Mouse (Mus musculus): Measurements from ENCODE around the gene Trim7. TPM values are rescaled to one million over a fixed set of nuclear protein-coding genes. Genes with fewer than 3 reads are reported as not detected.
A peak's percentile ranks its signal among the peaks of the same experiment; 100 is the strongest.
"Not testable (repeated sequence)": the region's sequence is repeated elsewhere in the genome, so short reads cannot be mapped to it uniquely, and the experiment has no call there.

The Trim7 gene
- polyA plus RNA-seq, 1 experiment from 2014 or later = 0.38 TPM

- Histone ChIP-seq H3K27me3 (replicated peaks; ENCODE audit: control insufficient read depth, insufficient read depth, low read length) (no peaks in the 10 kb centered on the region), H3K9me3 (ENCODE audit: control insufficient read depth) (no peaks in the 10 kb centered on the region), H3K27ac (ENCODE audit: low read depth, low read length) (no peak overlapping the region), H3K4me2 (replicated peaks; ENCODE audit: low read depth) (peak overlapping the region; percentile 55), H3K36me3 (ENCODE audit: control insufficient read depth, insufficient read depth) (no peaks in the 10 kb centered on the region), H3K4me3 (ENCODE audit: low read depth, low read length) (peak overlapping the region; percentile 22), H3K4me1 (replicated peaks; ENCODE audit: control insufficient read depth, insufficient read depth, low read length) (no peaks in the 10 kb centered on the region), H3K9ac (ENCODE audit: low read depth, low read length) (no peak overlapping the region)
- WGBS = 10% methylated on average over 16 of the region's 16 CpGs
- peak; percentile 80 for TF ChIP-seq CTCF (IDR thresholded peaks at IDR 0.05; ENCODE audit: low read depth)
- ATAC-seq = no peak
Observed at GRCm38 (mm10) chr11:48788311-48789089, 37.4 kb upstream of the Trim7 start.

- Histone ChIP-seq H3K9ac (ENCODE audit: low read depth, low read length) (no peak overlapping the region), H3K9me3 (ENCODE audit: control insufficient read depth) (no peaks in the 10 kb centered on the region), H3K27ac (ENCODE audit: low read depth, low read length) (no peak overlapping the region), H3K4me1 (replicated peaks; ENCODE audit: control insufficient read depth, insufficient read depth, low read length) (no peaks in the 10 kb centered on the region), H3K36me3 (ENCODE audit: control insufficient read depth, insufficient read depth) (no peaks in the 10 kb centered on the region), H3K4me2 (replicated peaks; ENCODE audit: low read depth) (no peak overlapping the region), H3K27me3 (replicated peaks; ENCODE audit: control insufficient read depth, insufficient read depth, low read length) (no peaks in the 10 kb centered on the region), H3K4me3 (ENCODE audit: low read depth, low read length) (no peak overlapping the region)
- no peak for TF ChIP-seq CTCF (IDR thresholded peaks at IDR 0.05; ENCODE audit: low read depth)
- no peak for ATAC-seq
- 85% methylated on average over 5 of the region's 5 CpGs for WGBS
Observed at GRCm38 (mm10) chr11:48789215-48789614, 36.7 kb upstream of the Trim7 start.

GRCm38 (mm10) chr11:48789973-48790823 lies 35.7 kb upstream of the Trim7 start:
- Histone ChIP-seq H3K27me3 (replicated peaks; ENCODE audit: control insufficient read depth, insufficient read depth, low read length) (no peaks in the 10 kb centered on the region), H3K9me3 (ENCODE audit: control insufficient read depth) (no peaks in the 10 kb centered on the region), H3K4me3 (ENCODE audit: low read depth, low read length) (peak overlapping the region; percentile 23), H3K4me1 (replicated peaks; ENCODE audit: control insufficient read depth, insufficient read depth, low read length) (no peaks in the 10 kb centered on the region), H3K36me3 (ENCODE audit: control insufficient read depth, insufficient read depth) (no peaks in the 10 kb centered on the region), H3K4me2 (replicated peaks; ENCODE audit: low read depth) (peak overlapping the region; percentile 64), H3K9ac (ENCODE audit: low read depth, low read length) (no peak overlapping the region), H3K27ac (ENCODE audit: low read depth, low read length) (no peak overlapping the region)
- WGBS = 19% methylated on average over 20 of the region's 20 CpGs
- peak; percentile 68 for ATAC-seq
- peak; percentile 92 for TF ChIP-seq CTCF (IDR thresholded peaks at IDR 0.05; ENCODE audit: low read depth)

GRCm38 (mm10) chr11:48790946-48791345 lies 35.0 kb upstream of the Trim7 start:
- no peaks in the 10 kb centered on the region for H3K36me3 ChIP-seq (ENCODE audit: control insufficient read depth, insufficient read depth)
- H3K9ac ChIP-seq (ENCODE audit: low read depth, low read length) = no peak overlapping the region
- ATAC-seq = no peak
- no peak for TF ChIP-seq CTCF (IDR thresholded peaks at IDR 0.05; ENCODE audit: low read depth)
- H3K27me3 ChIP-seq (replicated peaks; ENCODE audit: control insufficient read depth, insufficient read depth, low read length) = no peaks in the 10 kb centered on the region
- H3K4me3 ChIP-seq (ENCODE audit: low read depth, low read length) = no peak overlapping the region
- peak overlapping the region; percentile 64 for H3K4me2 ChIP-seq (replicated peaks; ENCODE audit: low read depth)
- H3K27ac ChIP-seq (ENCODE audit: low read depth, low read length) = no peak overlapping the region
- H3K4me1 ChIP-seq (replicated peaks; ENCODE audit: control insufficient read depth, insufficient read depth, low read length) = no peaks in the 10 kb centered on the region
- 43% methylated on average over 8 of the region's 8 CpGs for WGBS
- H3K9me3 ChIP-seq (ENCODE audit: control insufficient read depth) = no peaks in the 10 kb centered on the region

DNA sequence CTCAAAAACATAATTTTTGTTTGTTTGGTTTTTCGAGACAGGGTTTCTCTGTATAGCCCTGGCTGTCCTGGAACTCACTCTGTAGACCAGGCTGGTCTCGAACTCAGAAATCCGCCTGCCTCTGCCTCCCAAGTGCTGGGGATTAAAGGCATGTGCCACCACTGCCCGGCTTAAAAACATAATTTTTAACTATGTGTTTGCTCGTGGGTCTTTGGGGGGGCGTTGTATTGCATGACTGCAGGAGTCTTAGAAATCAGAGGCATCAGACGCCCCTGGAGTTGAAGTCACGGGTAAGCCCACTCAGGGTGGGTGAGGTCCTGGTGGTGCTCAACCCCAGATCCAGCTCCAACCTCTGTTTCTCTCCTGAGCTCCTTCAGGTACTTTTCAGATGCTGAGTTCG lies 34.0 kb upstream of the Trim7 start:
- not testable (repeated sequence) for H3K9ac ChIP-seq (ENCODE audit: low read depth, low read length); H3K4me2 ChIP-seq (replicated peaks; ENCODE audit: low read depth); H3K36me3 ChIP-seq (ENCODE audit: control insufficient read depth, insufficient read depth); H3K4me1 ChIP-seq (replicated peaks; ENCODE audit: control insufficient read depth, insufficient read depth, low read length); H3K9me3 ChIP-seq (ENCODE audit: control insufficient read depth); H3K27me3 ChIP-seq (replicated peaks; ENCODE audit: control insufficient read depth, insufficient read depth, low read length); H3K4me3 ChIP-seq (ENCODE audit: low read depth, low read length); H3K27ac ChIP-seq (ENCODE audit: low read depth, low read length); ATAC-seq
- 90% methylated on average over 9 of the region's 9 CpGs for WGBS

DNA sequence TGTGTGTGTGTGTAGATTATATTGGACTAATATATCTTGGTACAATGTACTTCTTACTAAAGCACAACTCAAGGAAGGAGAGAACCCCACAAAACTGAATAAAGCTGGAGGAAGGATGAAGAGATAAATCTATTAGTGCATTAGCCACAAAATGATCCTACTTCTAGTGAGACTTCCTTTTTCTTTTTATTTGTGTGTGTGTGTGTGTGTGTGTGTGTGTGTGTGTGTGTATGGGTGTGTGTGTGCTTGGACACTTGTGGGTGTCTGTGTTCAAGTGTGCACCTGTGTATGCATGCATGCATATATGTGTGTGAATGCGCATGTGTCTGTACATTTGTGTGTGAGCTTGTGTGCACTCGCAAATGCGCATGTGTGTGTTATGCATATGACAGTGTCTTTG lies 32.8 kb upstream of the Trim7 start:
- no peaks in the 10 kb centered on the region for H3K36me3 ChIP-seq (ENCODE audit: control insufficient read depth, insufficient read depth)
- no peaks in the 10 kb centered on the region for H3K4me1 ChIP-seq (replicated peaks; ENCODE audit: control insufficient read depth, insufficient read depth, low read length)
- no peak overlapping the region for H3K9ac ChIP-seq (ENCODE audit: low read depth, low read length)
- WGBS = 95% methylated on average over 3 of the region's 3 CpGs
- H3K4me3 ChIP-seq (ENCODE audit: low read depth, low read length) = no peak overlapping the region
- no peak overlapping the region for H3K27ac ChIP-seq (ENCODE audit: low read depth, low read length)
- H3K4me2 ChIP-seq (replicated peaks; ENCODE audit: low read depth) = no peak overlapping the region
- no peak for TF ChIP-seq CTCF (IDR thresholded peaks at IDR 0.05; ENCODE audit: low read depth)
- no peak for ATAC-seq
- no peaks in the 10 kb centered on the region for H3K27me3 ChIP-seq (replicated peaks; ENCODE audit: control insufficient read depth, insufficient read depth, low read length)
- no peaks in the 10 kb centered on the region for H3K9me3 ChIP-seq (ENCODE audit: control insufficient read depth)

All from intestine, postnatal 0 days (tissue).